8 mouse cellular contexts compared by ENCODE assay signal in the genomic region with DNA sequence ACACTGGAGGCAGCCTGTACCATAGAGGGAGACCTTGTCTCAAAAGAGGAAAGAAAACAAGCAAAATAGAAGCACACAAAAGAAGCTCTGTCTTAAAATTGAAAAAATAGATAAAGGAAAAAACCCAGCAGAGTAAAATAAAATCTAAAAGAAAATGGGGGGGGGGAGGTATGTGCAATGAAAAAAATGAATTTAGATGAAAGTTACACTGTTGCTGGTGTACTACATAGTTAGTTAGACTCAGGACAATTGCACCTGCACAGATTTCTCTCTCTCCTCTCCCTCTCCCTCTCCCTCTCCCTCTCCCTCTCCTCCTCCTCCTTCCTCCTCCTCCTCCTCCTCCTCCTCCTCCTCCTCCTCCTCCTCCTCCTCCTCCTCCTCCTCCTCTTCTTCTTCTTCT. TPM values are rescaled to one million over a fixed set of nuclear protein-coding genes. Genes with fewer than 3 reads are reported as not detected.
DNase-seq lines count a peak whose midpoint lies in the region; ATAC-seq and TF ChIP-seq lines count a peak whose summit lies in the region.

Gene Scarb2 (minus strand): TSS at position 101 of the 400 bp plus-strand sequence.

- no peak for TF ChIP-seq POLR2A in MEL (IDR thresholded peaks at IDR 0.05; ENCODE audit: control insufficient read depth in 1 of 2, insufficient read depth in 1 of 2, low read depth in 1 of 2, low read length in 2 of 2, poor library complexity in 1 of 2)

- DNase-seq in adrenal gland, adult 18-20 months (ENCODE audit: low spot score in 2 of 2): no peak
- DNase-seq in adrenal gland, adult (ENCODE audit: inconsistent age in 2 of 2, low spot score in 1 of 2): no peak
- DNase-seq in MEL (ENCODE audit: low read depth, low spot score): no peak
- no peak for DNase-seq in gastrocnemius, adult 18-20 months (ENCODE audit: low spot score)
- no peak for DNase-seq in right cerebral cortex, postnatal 4 days
- no peak for DNase-seq in frontal cortex, postnatal 36 days (ENCODE audit: low spot score in 2 of 2)

- no peak for TF ChIP-seq RAD21 in MEL (IDR thresholded peaks at IDR 0.05; ENCODE audit: low read depth, low read length)

- peak within 1 kb of the TSS; percentile 79 to 96 for H3K4me3 ChIP-seq in MEL (ENCODE audit: control insufficient read depth in 1 of 2, insufficient read depth in 1 of 2, low read depth in 2 of 2, low read length in 2 of 2)
- peak within 1 kb of the TSS; percentile 68 for H3K4me3 ChIP-seq in hindbrain, embryonic 16.5 days (ENCODE audit: low read length)

- peak within 1 kb of the TSS; percentile 85 for H3K9ac ChIP-seq in MEL (ENCODE audit: control insufficient read depth, low read depth, low read length, poor library complexity, severe bottlenecking)
- H3K9ac ChIP-seq in hindbrain, embryonic 16.5 days (ENCODE audit: low read depth, low read length): peak within 1 kb of the TSS; percentile 90

- no peaks in the 10 kb centered on the region for H3K27me3 ChIP-seq in MEL (ENCODE audit: control insufficient read depth in 1 of 2, insufficient read depth in 2 of 2, low read length in 2 of 2)
- no peaks in the 10 kb centered on the region for H3K27me3 ChIP-seq in hindbrain, embryonic 16.5 days (replicated peaks; ENCODE audit: control insufficient read depth, insufficient read depth, low read length)

- H3K4me2 ChIP-seq in hindbrain, embryonic 16.5 days (ENCODE audit: low read length): peak within 1 kb of the TSS; percentile 81

- TF ChIP-seq EP300 in MEL (IDR thresholded peaks at IDR 0.05; ENCODE audit: low read depth in 1 of 2, low read length in 2 of 2): no peak

- H3K4me1 ChIP-seq in MEL (ENCODE audit: control insufficient read depth in 1 of 2, insufficient read depth in 2 of 2, low read length in 2 of 2): peaks cover 5 to 14% of the 10 kb centered on the region in 2 experiments
- H3K4me1 ChIP-seq in hindbrain, embryonic 16.5 days (ENCODE audit: control insufficient read depth, insufficient read depth, low read depth, low read length): peaks cover 20% of the 10 kb centered on the region

- peak within 1 kb of the TSS; percentile 59 for H3K27ac ChIP-seq in MEL (ENCODE audit: control insufficient read depth, low read depth, low read length)
- peak within 1 kb of the TSS; percentile 98 for H3K27ac ChIP-seq in hindbrain, embryonic 16.5 days (ENCODE audit: low read depth, low read length)

- no peak for TF ChIP-seq CTCF in MEL (IDR thresholded peaks at IDR 0.05 in 2 of 3, conservative IDR thresholded peaks at IDR 0.05 in 1 of 3; ENCODE audit: control insufficient read depth in 1 of 3, insufficient read depth in 1 of 3, low read depth in 2 of 3, low read length in 3 of 3, poor library complexity in 1 of 3, severe bottlenecking in 1 of 3)

- no peak for ATAC-seq in hindbrain, embryonic 16.5 days
- no peak for ATAC-seq in megakaryocyte, adult 5-6 weeks (ENCODE audit: poor library complexity, severe bottlenecking)

- no peaks in the 10 kb centered on the region for H3K9me3 ChIP-seq in MEL (replicated peaks; ENCODE audit: insufficient read depth, low read length)
- H3K9me3 ChIP-seq in hindbrain, embryonic 16.5 days (ENCODE audit: control insufficient read depth, low read length): no peaks in the 10 kb centered on the region

- H3K79me2 ChIP-seq in MEL (ENCODE audit: control insufficient read depth, insufficient read depth, low read length, poor library complexity): peaks cover 14% of the 10 kb centered on the region

- H3K36me3 ChIP-seq in MEL (ENCODE audit: control insufficient read depth in 1 of 2, insufficient read depth in 2 of 2, low read length in 2 of 2): peaks cover 0 to 13% of the 10 kb centered on the region in 2 experiments; a peak in 2 of 4 replicates
- H3K36me3 ChIP-seq in hindbrain, embryonic 16.5 days (ENCODE audit: control insufficient read depth, insufficient read depth, low read length): no peaks in the 10 kb centered on the region

TF ChIP-seq in MEL, 35 proteins besides CTCF, POLR2A, EP300 and RAD21:
- TF ChIP-seq ELF1 (IDR thresholded peaks at IDR 0.05; ENCODE audit: low read depth, low read length): no peak
- TF ChIP-seq HCFC1 (IDR thresholded peaks at IDR 0.05; ENCODE audit: low read depth, low read length): peak; percentile 4; the same call in 1 of the 2 replicates
- TF ChIP-seq RCOR1 (IDR thresholded peaks at IDR 0.05; ENCODE audit: low read depth, low read length): no peak

RNA-seq across cellular contexts. Expression of gene Scarb2, which starts in this region (rescaled TPM):
- 10 to 100 TPM; 67.1 to 70.2 TPM for total RNA-seq in adrenal gland, adult 18-20 months (2021)
- 14.7 and 16.5 TPM in 2 replicates for total RNA-seq in MEL (2012; rRNA removed)
- polyA plus RNA-seq in MEL (2012; ENCODE audit: insufficient read depth in 1 of 2, insufficient read length in 2 of 2, low read depth in 1 of 2, low replicate concordance in 2 of 2, missing spikeins in 1 of 2): 10 to 100 TPM in 1 of 2 experiments, not detected in 1; 13.6 TPM
- total RNA-seq in gastrocnemius, adult 18-20 months (2021): 10 to 100 TPM; 69.6 to 72.5 TPM
- polyA plus RNA-seq in hindbrain, embryonic 16.5 days (2015; fragmentation: Nextera tagmentation; extraction: Ambion mirVana): 23.1 and 23.5 TPM in 2 replicates
- 52.0 and 52.9 TPM in 2 replicates for total RNA-seq in megakaryocyte, adult 5-6 weeks (2015)
- total RNA-seq in megakaryocyte, adult 5-6 weeks (2017): 79.9 and 82.0 TPM in 2 replicates
